Mouse (Mus musculus): ENCODE data around the gene Atp13a4. TPM values are rescaled to one million over a fixed set of nuclear protein-coding genes. Genes with fewer than 3 reads are reported as not detected.

Gene Atp13a4
- polyA plus RNA-seq, 1 experiment = not detected

GRCm38 (mm10) chr16:29510743-29511142 is 33.9 kb downstream of the Atp13a4 start:
- no peaks in the 10 kb centered on the region for H3K4me1 ChIP-seq (ENCODE audit: control insufficient read depth, insufficient read depth, low read length)
- no peak overlapping the region for H3K4me3 ChIP-seq (replicated peaks; ENCODE audit: control insufficient read depth, low read depth, low read length)
- H3K27ac ChIP-seq (ENCODE audit: control insufficient read depth, insufficient read depth, low read depth, low read length, poor library complexity) = no peak overlapping the region
- TF ChIP-seq POLR2A (IDR thresholded peaks at IDR 0.05; ENCODE audit: borderline replicate concordance, control insufficient read depth, low read depth, low read length) (no peak), CTCF (IDR thresholded peaks at IDR 0.05; ENCODE audit: control insufficient read depth, insufficient read depth, low read length) (no peak)
- WGBS = 82% methylated on average over 7 of the region's 7 CpGs

GRCm38 (mm10) chr16:29509881-29510280 is 34.8 kb downstream of the Atp13a4 start:
- H3K27ac ChIP-seq (ENCODE audit: control insufficient read depth, insufficient read depth, low read depth, low read length, poor library complexity) = no peak overlapping the region
- H3K4me1 ChIP-seq (ENCODE audit: control insufficient read depth, insufficient read depth, low read length) = no peaks in the 10 kb centered on the region
- WGBS = 66% methylated on average over 3 of the region's 3 CpGs
- H3K4me3 ChIP-seq (replicated peaks; ENCODE audit: control insufficient read depth, low read depth, low read length) = no peak overlapping the region
- no peak for TF ChIP-seq CTCF (IDR thresholded peaks at IDR 0.05; ENCODE audit: control insufficient read depth, insufficient read depth, low read length)
- no peak for TF ChIP-seq POLR2A (IDR thresholded peaks at IDR 0.05; ENCODE audit: borderline replicate concordance, control insufficient read depth, low read depth, low read length)

DNA sequence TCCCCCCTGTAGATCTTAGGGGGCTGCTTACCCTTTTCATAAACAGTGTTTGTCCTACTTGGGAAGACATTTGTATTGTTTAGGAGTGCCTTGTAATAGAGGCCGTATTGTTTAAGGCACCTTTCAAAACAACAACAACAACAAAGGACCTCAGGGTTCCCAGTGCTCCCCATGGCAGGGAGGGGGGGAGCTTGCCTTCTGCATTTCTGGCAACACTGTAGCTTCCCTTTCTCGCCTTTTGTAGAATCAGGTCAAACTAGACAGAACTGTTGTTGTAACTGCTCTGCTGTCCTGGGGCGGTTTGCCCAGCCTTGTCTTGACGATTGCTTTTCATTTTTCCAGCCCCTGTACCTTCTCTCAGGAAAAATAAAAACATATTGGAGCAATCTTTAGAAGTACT is 40.0 kb downstream of the Atp13a4 start:
- no peaks in the 10 kb centered on the region for H3K4me1 ChIP-seq (ENCODE audit: control insufficient read depth, insufficient read depth, low read length)
- H3K27ac ChIP-seq (ENCODE audit: control insufficient read depth, insufficient read depth, low read depth, low read length, poor library complexity) = no peak overlapping the region
- TF ChIP-seq CTCF (IDR thresholded peaks at IDR 0.05; ENCODE audit: control insufficient read depth, insufficient read depth, low read length) (no peak), POLR2A (IDR thresholded peaks at IDR 0.05; ENCODE audit: borderline replicate concordance, control insufficient read depth, low read depth, low read length) (no peak)
- WGBS = 57% methylated on average over 4 of the region's 4 CpGs
- no peak overlapping the region for H3K4me3 ChIP-seq (replicated peaks; ENCODE audit: control insufficient read depth, low read depth, low read length)

- WGBS = 74% methylated on average over 9 of the region's 9 CpGs
- no peak overlapping the region for H3K27ac ChIP-seq (ENCODE audit: control insufficient read depth, insufficient read depth, low read depth, low read length, poor library complexity)
- H3K4me3 ChIP-seq (replicated peaks; ENCODE audit: control insufficient read depth, low read depth, low read length) = no peak overlapping the region
- no peak for TF ChIP-seq POLR2A (IDR thresholded peaks at IDR 0.05; ENCODE audit: borderline replicate concordance, control insufficient read depth, low read depth, low read length)
- no peak for TF ChIP-seq CTCF (IDR thresholded peaks at IDR 0.05; ENCODE audit: control insufficient read depth, insufficient read depth, low read length)
- H3K4me1 ChIP-seq (ENCODE audit: control insufficient read depth, insufficient read depth, low read length) = no peaks in the 10 kb centered on the region
Observed at GRCm38 (mm10) chr16:29504198-29504597, 40.5 kb downstream of the Atp13a4 start.

DNA sequence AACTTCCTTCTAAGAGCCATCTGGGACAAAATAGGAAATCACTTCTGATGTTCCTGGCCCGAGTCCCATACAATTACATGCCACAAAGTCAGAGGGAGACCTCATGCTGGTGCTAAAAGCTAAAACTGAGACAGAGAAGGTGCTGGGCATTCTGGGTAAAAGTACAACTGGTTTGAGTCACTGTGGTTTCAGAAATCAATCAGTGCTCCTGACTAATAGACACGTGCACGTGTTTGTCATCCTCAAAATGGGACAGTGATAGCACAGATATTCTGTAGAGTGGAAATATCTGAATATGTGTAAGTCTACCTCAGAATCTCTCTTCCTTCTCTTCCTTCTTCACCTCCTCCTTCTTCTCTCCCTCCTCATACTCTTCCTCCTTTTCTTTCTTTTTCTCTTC is 53.6 kb downstream of the Atp13a4 start:
- 74% methylated on average over 3 of the region's 3 CpGs for WGBS

DNA sequence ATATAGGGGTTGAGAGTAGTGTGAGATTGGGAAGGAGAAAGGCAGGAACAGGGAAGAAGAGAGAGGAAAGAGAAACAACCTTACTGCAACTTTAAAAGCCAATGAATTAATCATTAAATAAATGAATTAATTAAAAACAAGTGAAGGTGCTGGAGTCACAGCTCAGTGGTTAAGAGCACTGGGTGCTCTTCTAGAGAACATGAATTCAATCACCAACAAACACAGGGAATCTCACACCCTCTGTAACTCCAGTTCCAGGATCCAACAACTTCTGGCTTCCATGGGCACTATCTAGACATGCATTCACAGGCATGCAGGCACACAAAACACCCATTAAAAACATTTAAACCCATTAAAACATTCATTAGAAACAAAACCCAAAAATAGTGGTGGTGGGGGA is 63.2 kb downstream of the Atp13a4 start:
- H3K4me1 ChIP-seq (ENCODE audit: control insufficient read depth, insufficient read depth, low read length) = no peaks in the 10 kb centered on the region
- H3K4me3 ChIP-seq (replicated peaks; ENCODE audit: control insufficient read depth, low read depth, low read length) = no peak overlapping the region

More for the DNA sequence above, 53.6 kb downstream of the Atp13a4 start:
- H3K4me3 ChIP-seq (replicated peaks; ENCODE audit: control insufficient read depth, low read depth, low read length) = no peak overlapping the region
- H3K4me1 ChIP-seq (ENCODE audit: control insufficient read depth, insufficient read depth, low read length) = no peaks in the 10 kb centered on the region
- TF ChIP-seq CTCF (IDR thresholded peaks at IDR 0.05; ENCODE audit: control insufficient read depth, insufficient read depth, low read length) = no peak
- no peak for TF ChIP-seq POLR2A (IDR thresholded peaks at IDR 0.05; ENCODE audit: borderline replicate concordance, control insufficient read depth, low read depth, low read length)
- no peak overlapping the region for H3K27ac ChIP-seq (ENCODE audit: control insufficient read depth, insufficient read depth, low read depth, low read length, poor library complexity)

GRCm38 (mm10) chr16:29480396-29480795 is 64.3 kb downstream of the Atp13a4 start:
- TF ChIP-seq POLR2A (IDR thresholded peaks at IDR 0.05; ENCODE audit: borderline replicate concordance, control insufficient read depth, low read depth, low read length) = no peak
- TF ChIP-seq CTCF (IDR thresholded peaks at IDR 0.05; ENCODE audit: control insufficient read depth, insufficient read depth, low read length) = no peak
- WGBS = 71% methylated on average over 6 of the region's 6 CpGs
- Histone ChIP-seq H3K4me3 (replicated peaks; ENCODE audit: control insufficient read depth, low read depth, low read length) (no peak overlapping the region), H3K4me1 (ENCODE audit: control insufficient read depth, insufficient read depth, low read length) (no peaks in the 10 kb centered on the region), H3K27ac (ENCODE audit: control insufficient read depth, insufficient read depth, low read depth, low read length, poor library complexity) (no peak overlapping the region)

More for the DNA sequence above, 63.2 kb downstream of the Atp13a4 start:
- TF ChIP-seq CTCF (IDR thresholded peaks at IDR 0.05; ENCODE audit: control insufficient read depth, insufficient read depth, low read length) (no peak), POLR2A (IDR thresholded peaks at IDR 0.05; ENCODE audit: borderline replicate concordance, control insufficient read depth, low read depth, low read length) (no peak)
- H3K27ac ChIP-seq (ENCODE audit: control insufficient read depth, insufficient read depth, low read depth, low read length, poor library complexity) = no peak overlapping the region

GRCm38 (mm10) chr16:29463798-29464197 is 80.9 kb downstream of the Atp13a4 start:
- TF ChIP-seq CTCF (IDR thresholded peaks at IDR 0.05; ENCODE audit: control insufficient read depth, insufficient read depth, low read length) = no peak
- no peak for TF ChIP-seq POLR2A (IDR thresholded peaks at IDR 0.05; ENCODE audit: borderline replicate concordance, control insufficient read depth, low read depth, low read length)
- no peak overlapping the region for H3K4me3 ChIP-seq (replicated peaks; ENCODE audit: control insufficient read depth, low read depth, low read length)
- H3K27ac ChIP-seq (ENCODE audit: control insufficient read depth, insufficient read depth, low read depth, low read length, poor library complexity) = no peak overlapping the region
- H3K4me1 ChIP-seq (ENCODE audit: control insufficient read depth, insufficient read depth, low read length) = no peaks in the 10 kb centered on the region
- 70% methylated on average over 3 of the region's 3 CpGs for WGBS

GRCm38 (mm10) chr16:29459331-29459730 is 85.3 kb downstream of the Atp13a4 start:
- TF ChIP-seq POLR2A (IDR thresholded peaks at IDR 0.05; ENCODE audit: borderline replicate concordance, control insufficient read depth, low read depth, low read length) (no peak), CTCF (IDR thresholded peaks at IDR 0.05; ENCODE audit: control insufficient read depth, insufficient read depth, low read length) (no peak)
- Histone ChIP-seq H3K4me3 (replicated peaks; ENCODE audit: control insufficient read depth, low read depth, low read length) (no peak overlapping the region), H3K4me1 (ENCODE audit: control insufficient read depth, insufficient read depth, low read length) (no peaks in the 10 kb centered on the region), H3K27ac (ENCODE audit: control insufficient read depth, insufficient read depth, low read depth, low read length, poor library complexity) (no peak overlapping the region)
- 80% methylated on average over 10 of the region's 10 CpGs for WGBS
